In the genomic region with DNA sequence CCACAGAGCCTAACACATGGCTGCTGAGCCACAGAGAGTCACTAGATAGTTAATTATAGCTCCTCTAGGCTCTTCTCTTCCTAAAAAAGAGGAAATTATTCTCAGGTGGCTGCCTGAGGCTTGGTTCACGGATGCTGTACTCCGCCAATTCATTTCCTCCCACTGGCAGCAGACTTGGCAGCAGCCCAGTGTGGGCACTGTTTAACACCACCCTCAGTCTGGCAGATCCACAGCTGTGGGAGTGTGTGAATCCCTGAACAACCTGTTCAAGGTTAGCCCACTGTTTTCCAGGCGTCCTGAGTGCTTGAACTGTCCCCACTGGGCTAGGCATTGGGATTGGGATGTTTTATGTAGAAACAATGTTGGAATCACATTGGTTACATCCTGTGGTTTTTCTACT, we compare ENCODE assay signal across 13 mouse cellular contexts. TPM values are rescaled to one million over a fixed set of nuclear protein-coding genes. Genes with fewer than 3 reads are reported as not detected.
DNase-seq lines count a peak whose midpoint lies in the region; ATAC-seq lines count a peak whose summit lies in the region.
"Had no signal": no experiment of that assay in that cellular context is flagged by ENCODE, and none has a peak within 500 bp of the region (broad histone marks: within the 10 kb centered on the region; RNA-seq: fewer than 3 reads in every experiment).

No protein-coding gene starts in this region.

- H3K27me3 ChIP-seq in midbrain, embryonic 16.5 days (ENCODE audit: control insufficient read depth, insufficient read depth, low read depth, low read length), result no peaks in the 10 kb centered on the region
- H3K27me3 ChIP-seq in midbrain, embryonic 11.5 days (ENCODE audit: control insufficient read depth, insufficient read depth, low read length), result no peaks in the 10 kb centered on the region
- H3K27me3 ChIP-seq in liver, embryonic 12.5 days (replicated peaks), result no peaks in the 10 kb centered on the region
- H3K27me3 ChIP-seq: liver, embryonic 15.5 days; stomach, embryonic 15.5 days had no signal

- no peak for DNase-seq in midbrain, embryonic 11.5 days (ENCODE audit: low spot score, missing footprints)
- peak; percentile 68 to 73 for DNase-seq in frontal cortex, postnatal 25 days (ENCODE audit: low spot score in 2 of 2)
- DNase-seq in left cerebral cortex, postnatal 14 days (ENCODE audit: low spot score in 2 of 2), result peak; percentile 78 to 79
- DNase-seq in urinary bladder, adult 18-20 months (ENCODE audit: low spot score in 2 of 2), result no peak
- no peak for DNase-seq in kidney, adult 11 months
- no peak for DNase-seq in kidney, postnatal 25 days
- DNase-seq: heart, postnatal 4 days had no signal

- H3K36me3 ChIP-seq in midbrain, embryonic 16.5 days (ENCODE audit: control insufficient read depth, insufficient read depth, low read length), result no peaks in the 10 kb centered on the region
- H3K36me3 ChIP-seq in midbrain, embryonic 11.5 days (ENCODE audit: control insufficient read depth, insufficient read depth, low read length), result no peaks in the 10 kb centered on the region
- H3K36me3 ChIP-seq in liver, embryonic 12.5 days, result no peaks in the 10 kb centered on the region
- H3K36me3 ChIP-seq: liver, embryonic 15.5 days; stomach, embryonic 15.5 days had no signal

- no peak overlapping the region for H3K4me3 ChIP-seq in midbrain, embryonic 16.5 days (ENCODE audit: low read depth, low read length)
- no peak overlapping the region for H3K4me3 ChIP-seq in midbrain, embryonic 11.5 days (ENCODE audit: low read depth, low read length)
- no peak overlapping the region for H3K4me3 ChIP-seq in liver, embryonic 12.5 days
- H3K4me3 ChIP-seq: liver, embryonic 15.5 days; myocyte; stomach, embryonic 15.5 days had no signal

- no peak overlapping the region for H3K4me2 ChIP-seq in midbrain, embryonic 16.5 days (ENCODE audit: low read length)
- H3K4me2 ChIP-seq in midbrain, embryonic 11.5 days, result no peak overlapping the region
- no peak overlapping the region for H3K4me2 ChIP-seq in liver, embryonic 12.5 days
- H3K4me2 ChIP-seq: liver, embryonic 15.5 days; stomach, embryonic 15.5 days had no signal

- intact Hi-C loops in left cerebral cortex, postnatal 14 days (cut with DNase I), result no loop called here

- 0 out of 2 replicates have a peak, but pooled peaks have one; percentile 13 for ATAC-seq in midbrain, embryonic 16.5 days
- no peak for ATAC-seq in midbrain, embryonic 11.5 days (ENCODE audit: low FRiP score)
- no peak for ATAC-seq in liver, embryonic 12.5 days

- no peaks in the 10 kb centered on the region for H3K9me3 ChIP-seq in midbrain, embryonic 16.5 days (replicated peaks; ENCODE audit: control insufficient read depth, low read length, poor library complexity, severe bottlenecking)
- no peaks in the 10 kb centered on the region for H3K9me3 ChIP-seq in midbrain, embryonic 11.5 days (ENCODE audit: control insufficient read depth, low read length)
- no peaks in the 10 kb centered on the region for H3K9me3 ChIP-seq in liver, embryonic 12.5 days (replicated peaks)
- H3K9me3 ChIP-seq: liver, embryonic 15.5 days; stomach, embryonic 15.5 days had no signal

- H3K27ac ChIP-seq in midbrain, embryonic 16.5 days (ENCODE audit: low read length), result no peak overlapping the region
- H3K27ac ChIP-seq in midbrain, embryonic 11.5 days (ENCODE audit: low read depth, low read length), result no peak overlapping the region
- H3K27ac ChIP-seq in liver, embryonic 12.5 days, result no peak overlapping the region
- H3K27ac ChIP-seq: liver, embryonic 15.5 days; stomach, embryonic 15.5 days had no signal

- H3K9ac ChIP-seq in midbrain, embryonic 16.5 days (ENCODE audit: low read depth, low read length), result no peak overlapping the region
- no peak overlapping the region for H3K9ac ChIP-seq in midbrain, embryonic 11.5 days (ENCODE audit: low read length)
- H3K9ac ChIP-seq in liver, embryonic 12.5 days, result no peak overlapping the region
- H3K9ac ChIP-seq: liver, embryonic 15.5 days; stomach, embryonic 15.5 days had no signal

- peaks cover 10% of the 10 kb centered on the region; the same call in 1 of the 2 replicates for H3K4me1 ChIP-seq in midbrain, embryonic 16.5 days (ENCODE audit: control insufficient read depth, insufficient read depth, low read length)
- no peaks in the 10 kb centered on the region for H3K4me1 ChIP-seq in midbrain, embryonic 11.5 days (ENCODE audit: control insufficient read depth, insufficient read depth, low read length)
- no peaks in the 10 kb centered on the region for H3K4me1 ChIP-seq in liver, embryonic 12.5 days
- H3K4me1 ChIP-seq: liver, embryonic 15.5 days; stomach, embryonic 15.5 days had no signal

- WGBS in midbrain, embryonic 16.5 days, result 43% methylated on average over 3 of the region's 3 CpGs
- 77% methylated on average over 3 of the region's 3 CpGs for WGBS in midbrain, embryonic 11.5 days
- WGBS in liver, embryonic 12.5 days (ENCODE audit: insufficient replicate concordance), result 46% methylated on average over 3 of the region's 3 CpGs

RNA-seq across cellular contexts. Expression of gene Frmpd2, which starts 50.0 kb away (rescaled TPM):
- 0.22 and 0.48 TPM in 2 replicates for polyA plus RNA-seq in midbrain, embryonic 16.5 days (2015; fragmentation: Nextera tagmentation; extraction: Ambion mirVana)
- polyA plus RNA-seq in midbrain, embryonic 11.5 days (2014; fragmentation: Nextera tagmentation; extraction: Ambion mirVana), result 0.07 TPM in 1 of 2 replicates, not detected in the other
- total RNA-seq in left cerebral cortex, postnatal 14 days (2021), result 1 to 10 TPM; 1.2 to 1.6 TPM
- not detected in 2 replicates for polyA plus RNA-seq in liver, embryonic 12.5 days (2016; fragmentation: Nextera tagmentation; extraction: Ambion mirVana)
- total RNA-seq: ES-E14 had no signal
- polyA plus RNA-seq: liver, embryonic 15.5 days; myocyte had no signal

Comparison
In these comparisons a context has a peak if more than half of its experiments do, and no peak if none do; other contexts are left out.
1. DNase-seq: peak in frontal cortex, postnatal 25 days (2 of 2) and left cerebral cortex, postnatal 14 days (2 of 2); none in midbrain, embryonic 11.5 days (single experiment), urinary bladder, adult 18-20 months (0 of 2), kidney, adult 11 months (single experiment) and kidney, postnatal 25 days (0 of 2).